Mouse (Mus musculus) bone marrow macrophage, adult 2 months (primary cell): ENCODE results near the gene Tpk1. TPM values are rescaled to one million over a fixed set of nuclear protein-coding genes. Genes with fewer than 3 reads are reported as not detected.

Experiments used
- H3K27ac ChIP-seq: 2 replicates; pipeline ENCODE4 v1.5.1; 2012; ENCODE audit warnings: low read depth, low read length; ENCODE audit not compliant: insufficient read depth
- H3K4me1 ChIP-seq: 2 replicates; pipeline ENCODE4 v1.6.1; 2012; ENCODE audit warnings: low read length; ENCODE audit not compliant: control insufficient read depth, insufficient read depth
- H3K4me3 ChIP-seq: 2 replicates; pipeline ENCODE4 v1.5.1; 2012; ENCODE audit warnings: mild to moderate bottlenecking, low read length, moderate library complexity; ENCODE audit not compliant: insufficient read depth
- CTCF ChIP-seq: IDR thresholded peaks from 2 replicates; pipeline ENCODE4 v1.5.1; 2012; ENCODE audit warnings: low read depth, mild to moderate bottlenecking, low read length, moderate library complexity
- POLR2A ChIP-seq: IDR thresholded peaks from 2 replicates; pipeline ENCODE4 v1.6.1; 2012; ENCODE audit warnings: mild to moderate bottlenecking, low read depth, low read length, borderline replicate concordance
- polyA plus RNA-seq: library from polyadenylated mRNA; stranded (reverse); fragments of >200 nt; gene quantifications from 2 replicates; pipeline ENCODE4 v1.2.4, GENCODE M21; 2012; ENCODE audit not compliant: missing spikeins, insufficient read depth, insufficient read length

The Tpk1 gene
- polyA plus RNA-seq, 1 experiment = 12.1 TPM

GRCm38 (mm10) chr6:43590841-43591541, 75.1 kb downstream of the Tpk1 start:
- no peak for TF ChIP-seq POLR2A
- no peak for TF ChIP-seq CTCF
- no peak overlapping the region for H3K4me3 ChIP-seq
- H3K27ac ChIP-seq = no peak overlapping the region
- H3K4me1 ChIP-seq = no peaks in the 10 kb centered on the region

- no peak for TF ChIP-seq CTCF
- TF ChIP-seq POLR2A = no peak
- no peak overlapping the region for H3K27ac ChIP-seq
- no peaks in the 10 kb centered on the region for H3K4me1 ChIP-seq
- H3K4me3 ChIP-seq = no peak overlapping the region
These were observed 80.8 kb downstream of the Tpk1 start for GRCm38 (mm10) chr6:43585274-43585673.

- Histone ChIP-seq H3K27ac (no peak overlapping the region), H3K4me1 (no peaks in the 10 kb centered on the region), H3K4me3 (no peak overlapping the region)
- TF ChIP-seq CTCF (no peak), POLR2A (no peak)
These were observed 84.3 kb downstream of the Tpk1 start for GRCm38 (mm10) chr6:43581809-43582208.

GRCm38 (mm10) chr6:43567885-43568284, 98.2 kb downstream of the Tpk1 start:
- no peaks in the 10 kb centered on the region for H3K4me1 ChIP-seq
- H3K4me3 ChIP-seq = no peak overlapping the region
- H3K27ac ChIP-seq = no peak overlapping the region
- TF ChIP-seq POLR2A (no peak), CTCF (no peak)

- H3K4me1 ChIP-seq = no peaks in the 10 kb centered on the region
- no peak overlapping the region for H3K27ac ChIP-seq
- H3K4me3 ChIP-seq = no peak overlapping the region
- TF ChIP-seq CTCF = no peak
- no peak for TF ChIP-seq POLR2A
These were observed 103.6 kb downstream of the Tpk1 start for GRCm38 (mm10) chr6:43562474-43562873.

GRCm38 (mm10) chr6:43551410-43551809, 114.7 kb downstream of the Tpk1 start:
- Histone ChIP-seq H3K4me3 (no peak overlapping the region), H3K27ac (no peak overlapping the region), H3K4me1 (peaks cover 6% of the 10 kb centered on the region)
- TF ChIP-seq POLR2A = no peak
- no peak for TF ChIP-seq CTCF

- TF ChIP-seq CTCF (no peak), POLR2A (no peak)
- Histone ChIP-seq H3K4me3 (no peak overlapping the region), H3K27ac (no peak overlapping the region)
These were observed 119.5 kb downstream of the Tpk1 start for GRCm38 (mm10) chr6:43546537-43546936.

GRCm38 (mm10) chr6:43537252-43537870, 128.7 kb downstream of the Tpk1 start:
- TF ChIP-seq POLR2A (no peak), CTCF (no peak)
- Histone ChIP-seq H3K4me1 (peaks cover 4% of the 10 kb centered on the region), H3K4me3 (no peak overlapping the region), H3K27ac (no peak overlapping the region)

More at GRCm38 (mm10) chr6:43546537-43546936, 119.5 kb downstream of the Tpk1 start:
- H3K4me1 ChIP-seq = peaks cover 17% of the 10 kb centered on the region

GRCm38 (mm10) chr6:43535459-43535858, 130.6 kb downstream of the Tpk1 start:
- H3K4me3 ChIP-seq = no peak overlapping the region
- TF ChIP-seq CTCF (no peak), POLR2A (no peak)
- no peaks in the 10 kb centered on the region for H3K4me1 ChIP-seq
- H3K27ac ChIP-seq = no peak overlapping the region

GRCm38 (mm10) chr6:43533323-43533722, 132.8 kb downstream of the Tpk1 start:
- TF ChIP-seq POLR2A (no peak), CTCF (no peak)
- H3K4me3 ChIP-seq = no peak overlapping the region
- no peaks in the 10 kb centered on the region for H3K4me1 ChIP-seq
- H3K27ac ChIP-seq = no peak overlapping the region
